Mouse (Mus musculus): ENCODE results near the gene Hist1h3c. TPM values are rescaled to one million over a fixed set of nuclear protein-coding genes. Genes with fewer than 3 reads are reported as not detected.
A peak's percentile ranks its signal among the peaks of the same experiment; 100 is the strongest.

The Hist1h3c gene
- polyA plus RNA-seq, 2 experiments: 5.7 to 48.5 TPM

DNA sequence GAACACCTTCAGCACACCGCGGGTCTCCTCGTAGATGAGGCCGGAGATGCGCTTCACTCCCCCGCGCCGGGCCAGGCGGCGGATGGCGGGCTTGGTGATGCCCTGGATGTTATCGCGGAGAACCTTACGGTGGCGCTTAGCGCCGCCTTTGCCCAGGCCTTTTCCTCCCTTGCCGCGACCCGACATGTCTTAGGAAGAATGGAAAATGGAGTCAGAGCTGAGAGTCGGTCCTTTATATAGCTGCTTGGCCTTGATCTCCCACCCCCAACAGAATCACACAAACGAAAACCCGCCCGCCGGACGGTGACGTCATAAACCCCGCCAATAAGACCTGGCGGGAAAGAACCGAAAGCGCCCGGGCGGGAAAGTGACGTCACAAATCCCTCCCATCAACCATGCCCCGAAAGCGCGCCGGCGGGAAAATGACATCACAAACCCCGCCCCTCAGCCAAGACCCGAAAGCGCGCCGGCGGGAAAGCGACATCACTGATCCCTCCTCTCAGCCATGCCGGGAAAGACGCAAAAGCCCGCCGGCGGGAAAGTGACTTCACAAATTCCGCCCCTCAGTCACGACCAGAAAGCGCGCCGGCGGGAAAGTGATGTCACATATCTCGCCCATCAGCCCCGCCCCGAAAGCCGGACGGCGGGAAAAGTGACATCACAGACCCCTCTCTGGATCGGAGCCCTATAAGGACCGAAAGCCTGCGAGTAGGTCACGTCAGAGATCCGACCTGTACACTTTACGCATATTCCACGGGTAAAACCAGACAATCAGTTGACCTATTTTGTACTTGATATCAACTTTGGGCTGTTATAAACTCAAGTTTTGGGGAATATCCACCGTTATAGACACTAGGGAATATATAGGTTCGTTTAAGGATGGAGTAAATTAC is 15.8 kb upstream of the Hist1h3c start, which contains the start of gene Hist1h4a:
Gene Hist1h4a (minus strand): TSS at position 259 of the 893 bp plus-strand sequence.
- H3K9me3 ChIP-seq (ENCODE audit: control insufficient read depth, low read length): no peaks in the 10 kb centered on the region
- H3K27me3 ChIP-seq (ENCODE audit: control insufficient read depth, insufficient read depth, low read length): no peaks in the 10 kb centered on the region
- H3K4me3 ChIP-seq (ENCODE audit: insufficient read depth in 1 of 2, low read depth in 2 of 2, low read length in 2 of 2): peak within 1 kb of the TSS; percentile 62
- ATAC-seq (ENCODE audit: insufficient read depth) (peak; percentile 63), DNase-seq (ENCODE audit: low read depth in 3 of 3, low spot score in 3 of 3) (peak; percentile 99 to 100 (median 99))
- WGBS (ENCODE audit: insufficient replicate concordance): under 1% methylated on average over 61 of the region's 72 CpGs
- no peaks in the 10 kb centered on the region for H3K36me3 ChIP-seq (replicated peaks; ENCODE audit: control insufficient read depth, insufficient read depth, low read depth)
- peaks cover 29 to 40% of the 10 kb centered on the region in 2 experiments for H3K4me1 ChIP-seq (replicated peaks; ENCODE audit: control insufficient read depth in 2 of 2, insufficient read depth in 2 of 2, low read length in 1 of 2)
- TF ChIP-seq EP300 (IDR thresholded peaks at IDR 0.05; ENCODE audit: low read depth): peak; percentile 85
- TF ChIP-seq CTCF (IDR thresholded peaks at IDR 0.05; ENCODE audit: low read depth): 0 out of 2 replicates have a peak, but pooled peaks have one; percentile 12
- H3K27ac ChIP-seq: peak within 1 kb of the TSS; percentile 99
- H3K9ac ChIP-seq (replicated peaks): peak within 1 kb of the TSS; percentile 93
- H3K4me2 ChIP-seq (ENCODE audit: low read depth): peak within 1 kb of the TSS; percentile 88

DNA sequence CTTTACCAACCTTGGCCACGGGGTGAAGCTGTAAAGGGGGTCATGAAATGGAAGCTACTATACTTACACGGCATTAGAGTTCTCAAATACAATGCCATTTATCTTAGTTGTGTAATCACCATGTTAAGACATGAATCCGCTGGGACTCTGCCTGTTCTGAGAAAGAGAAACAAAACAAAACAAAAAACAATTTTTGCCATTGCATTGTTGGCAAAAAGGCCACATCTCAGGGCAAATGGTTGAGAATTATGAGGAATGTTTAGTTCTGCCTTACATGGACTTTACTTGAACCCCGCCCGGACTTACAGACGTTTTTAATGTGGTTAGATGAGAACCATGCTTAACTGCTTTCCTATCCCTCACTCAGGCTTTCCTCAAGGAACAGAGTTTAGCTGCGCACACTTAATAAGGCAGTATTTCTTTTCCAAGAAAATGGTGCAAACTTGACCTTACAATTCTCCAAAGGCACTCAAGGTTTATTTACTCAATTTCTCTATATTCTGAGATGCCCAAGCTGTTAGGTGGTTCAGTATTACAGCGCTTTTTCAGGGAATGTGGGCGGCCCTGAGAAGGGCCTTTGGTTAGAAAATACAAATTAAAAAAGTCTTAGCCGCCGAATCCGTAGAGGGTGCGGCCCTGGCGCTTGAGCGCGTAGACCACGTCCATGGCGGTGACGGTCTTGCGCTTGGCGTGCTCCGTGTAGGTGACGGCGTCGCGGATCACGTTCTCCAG is 15.0 kb upstream of the Hist1h3c start:
- peak overlapping the region; percentile 88 for H3K4me2 ChIP-seq (ENCODE audit: low read depth)
- ATAC-seq (ENCODE audit: insufficient read depth): no peak
- no peaks in the 10 kb centered on the region for H3K27me3 ChIP-seq (ENCODE audit: control insufficient read depth, insufficient read depth, low read length)
- peak in 1 of 3 experiments; percentile 72 for DNase-seq (ENCODE audit: low read depth in 3 of 3, low spot score in 3 of 3)
- no peaks in the 10 kb centered on the region for H3K36me3 ChIP-seq (replicated peaks; ENCODE audit: control insufficient read depth, insufficient read depth, low read depth)
- H3K27ac ChIP-seq: peak overlapping the region; percentile 99
- H3K4me3 ChIP-seq (ENCODE audit: insufficient read depth in 1 of 2, low read depth in 2 of 2, low read length in 2 of 2): peak overlapping the region; percentile 62
- H3K9ac ChIP-seq (replicated peaks): peak overlapping the region; percentile 93
- H3K9me3 ChIP-seq (ENCODE audit: control insufficient read depth, low read length): no peaks in the 10 kb centered on the region
- 1% methylated on average over 20 of the region's 27 CpGs for WGBS (ENCODE audit: insufficient replicate concordance)
- peaks cover 35 to 43% of the 10 kb centered on the region in 2 experiments for H3K4me1 ChIP-seq (replicated peaks; ENCODE audit: control insufficient read depth in 2 of 2, insufficient read depth in 2 of 2, low read length in 1 of 2)
- TF ChIP-seq CTCF (IDR thresholded peaks at IDR 0.05; ENCODE audit: low read depth): peak; percentile 34; the same call in 1 of the 2 replicates
- TF ChIP-seq EP300 (IDR thresholded peaks at IDR 0.05; ENCODE audit: low read depth): no peak

DNA sequence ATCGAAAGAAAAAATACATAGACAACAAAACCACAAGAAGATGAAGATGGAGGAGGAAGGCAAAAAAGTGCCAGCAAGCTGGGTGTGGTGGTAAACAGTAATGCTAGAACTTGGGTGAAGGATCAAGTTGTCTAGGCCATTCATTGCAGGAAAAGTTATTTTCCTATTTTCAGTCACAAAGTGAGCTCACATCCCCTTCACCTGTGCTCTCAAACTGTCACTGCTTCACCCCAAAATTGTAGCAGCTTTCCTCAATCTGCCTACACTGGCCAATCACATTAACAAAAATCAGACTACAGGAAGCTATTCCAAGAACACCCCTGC is 14.5 kb upstream of the Hist1h3c start:
- TF ChIP-seq EP300 (IDR thresholded peaks at IDR 0.05; ENCODE audit: low read depth): no peak
- H3K27me3 ChIP-seq (ENCODE audit: control insufficient read depth, insufficient read depth, low read length): no peaks in the 10 kb centered on the region
- WGBS (ENCODE audit: insufficient replicate concordance): 37% methylated on average over 1 of the region's 1 CpGs
- H3K9ac ChIP-seq (replicated peaks): peak overlapping the region; percentile 93
- DNase-seq (ENCODE audit: low read depth in 3 of 3, low spot score in 3 of 3): no peak
- ATAC-seq (ENCODE audit: insufficient read depth): no peak
- peak overlapping the region; percentile 62 for H3K4me3 ChIP-seq (ENCODE audit: insufficient read depth in 1 of 2, low read depth in 2 of 2, low read length in 2 of 2)
- H3K27ac ChIP-seq: peak overlapping the region; percentile 99
- H3K4me1 ChIP-seq (replicated peaks; ENCODE audit: control insufficient read depth in 2 of 2, insufficient read depth in 2 of 2, low read length in 1 of 2): peaks cover 38 to 43% of the 10 kb centered on the region in 2 experiments
- H3K9me3 ChIP-seq (ENCODE audit: control insufficient read depth, low read length): no peaks in the 10 kb centered on the region
- H3K4me2 ChIP-seq (ENCODE audit: low read depth): peak overlapping the region; percentile 88
- no peaks in the 10 kb centered on the region for H3K36me3 ChIP-seq (replicated peaks; ENCODE audit: control insufficient read depth, insufficient read depth, low read depth)

DNA sequence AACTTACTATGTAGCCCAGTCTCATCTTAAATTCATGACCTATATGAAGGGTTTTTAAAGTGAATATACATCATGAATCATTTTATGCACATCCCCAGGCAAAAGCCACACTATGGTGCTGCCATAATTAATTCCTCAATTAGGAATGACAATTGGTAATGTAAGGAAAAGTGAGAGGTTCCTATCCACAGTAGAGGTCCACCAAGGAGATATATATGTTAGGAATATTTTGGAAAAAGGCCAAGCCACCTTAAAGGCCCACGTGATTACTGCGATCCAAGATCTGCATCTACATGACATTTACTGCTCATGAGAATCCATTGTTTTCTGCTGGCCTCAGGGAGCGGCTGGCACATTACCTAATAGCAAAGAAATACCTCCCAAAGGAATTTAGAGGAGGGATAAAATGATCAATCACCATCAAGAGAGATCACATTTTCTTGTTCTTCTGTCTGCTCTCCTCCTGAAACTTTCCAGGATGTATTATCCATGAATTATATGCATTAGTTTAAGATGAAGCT is 13.9 kb upstream of the Hist1h3c start:
- H3K9ac ChIP-seq (replicated peaks): peak overlapping the region; percentile 93
- H3K9me3 ChIP-seq (ENCODE audit: control insufficient read depth, low read length): no peaks in the 10 kb centered on the region
- ATAC-seq (ENCODE audit: insufficient read depth) (no peak), DNase-seq (ENCODE audit: low read depth in 3 of 3, low spot score in 3 of 3) (no peak)
- H3K27me3 ChIP-seq (ENCODE audit: control insufficient read depth, insufficient read depth, low read length): no peaks in the 10 kb centered on the region
- H3K4me2 ChIP-seq (ENCODE audit: low read depth): peak overlapping the region; percentile 88
- TF ChIP-seq CTCF (IDR thresholded peaks at IDR 0.05; ENCODE audit: low read depth) (no peak), EP300 (IDR thresholded peaks at IDR 0.05; ENCODE audit: low read depth) (no peak)
- H3K4me1 ChIP-seq (replicated peaks; ENCODE audit: control insufficient read depth in 2 of 2, insufficient read depth in 2 of 2, low read length in 1 of 2): peaks cover 37 to 39% of the 10 kb centered on the region in 2 experiments
- H3K27ac ChIP-seq: peak overlapping the region; percentile 99
- peak overlapping the region in 1 of 2 experiments; percentile 62; a peak in 2 of 4 replicates for H3K4me3 ChIP-seq (ENCODE audit: insufficient read depth in 1 of 2, low read depth in 2 of 2, low read length in 2 of 2)
- 84% methylated on average over 3 of the region's 3 CpGs for WGBS (ENCODE audit: insufficient replicate concordance)
- H3K36me3 ChIP-seq (replicated peaks; ENCODE audit: control insufficient read depth, insufficient read depth, low read depth): no peaks in the 10 kb centered on the region
